Mouse (Mus musculus) midbrain, embryonic 15.5 days (tissue): Measurements from ENCODE around the gene Llgl2. TPM values are rescaled to one million over a fixed set of nuclear protein-coding genes. Genes with fewer than 3 reads are reported as not detected.

ENCODE experiments used
- ATAC-seq: fragments of 200-750 bp; cut with Nextera tagmentation; replicated peaks from 2 replicates; pipeline ENCODE4 v1.8.0; 2017; ENCODE audit warnings: moderate TSS enrichment
- H3K27ac ChIP-seq: fragments of 300-500 bp; sonication (generic); 2 replicates; pipeline ENCODE4 v1.5.1; 2015; ENCODE audit warnings: mild to moderate bottlenecking, inconsistent platforms
- H3K27me3 ChIP-seq: fragments of 300-500 bp; sonication (generic); replicated peaks from 2 replicates; pipeline ENCODE4 v1.6.1; 2015; ENCODE audit warnings: inconsistent platforms
- H3K36me3 ChIP-seq: fragments of 300-500 bp; sonication (generic); replicated peaks from 2 replicates; pipeline ENCODE4 v1.6.1; 2015; ENCODE audit warnings: inconsistent platforms
- H3K4me1 ChIP-seq: fragments of 300-500 bp; sonication (generic); 2 replicates; pipeline ENCODE4 v1.6.1; 2015; ENCODE audit warnings: inconsistent platforms
- H3K4me2 ChIP-seq: fragments of 300-500 bp; sonication (generic); 2 replicates; pipeline ENCODE4 v1.6.1; 2015; ENCODE audit warnings: inconsistent platforms, mild to moderate bottlenecking, moderate library complexity
- H3K4me3 ChIP-seq: fragments of 300-500 bp; sonication (generic); 2 replicates; pipeline ENCODE4 v1.5.1; 2015; ENCODE audit warnings: mild to moderate bottlenecking, inconsistent platforms
- H3K9ac ChIP-seq: fragments of 300-500 bp; sonication (generic); 2 replicates; pipeline ENCODE4 v1.6.1; 2015; ENCODE audit warnings: mild to moderate bottlenecking, inconsistent platforms
- H3K9me3 ChIP-seq: fragments of 300-500 bp; sonication (generic); 2 replicates; pipeline ENCODE4 v1.6.1; 2016; ENCODE audit warnings: inconsistent platforms
- WGBS: fragments of 180-500 bp; shearing (Covaris S2); methylation state at CpG from one replicate; pipeline ENCODE4 v1.1.7; 2015; ENCODE audit warnings: mixed read lengths; 5-methylcytosine and 5-hydroxymethylcytosine counted together
- polyA plus RNA-seq: library from polyadenylated mRNA; unstranded; fragments of >200 nt; fragmentation: Nextera tagmentation; extraction: Ambion mirVana; gene quantifications from 2 replicates; pipeline ENCODE4 v1.2.1, GENCODE M21; 2015

Llgl2 gene
- polyA plus RNA-seq, 1 experiment from 2014 or later: 1.0 TPM

DNA sequence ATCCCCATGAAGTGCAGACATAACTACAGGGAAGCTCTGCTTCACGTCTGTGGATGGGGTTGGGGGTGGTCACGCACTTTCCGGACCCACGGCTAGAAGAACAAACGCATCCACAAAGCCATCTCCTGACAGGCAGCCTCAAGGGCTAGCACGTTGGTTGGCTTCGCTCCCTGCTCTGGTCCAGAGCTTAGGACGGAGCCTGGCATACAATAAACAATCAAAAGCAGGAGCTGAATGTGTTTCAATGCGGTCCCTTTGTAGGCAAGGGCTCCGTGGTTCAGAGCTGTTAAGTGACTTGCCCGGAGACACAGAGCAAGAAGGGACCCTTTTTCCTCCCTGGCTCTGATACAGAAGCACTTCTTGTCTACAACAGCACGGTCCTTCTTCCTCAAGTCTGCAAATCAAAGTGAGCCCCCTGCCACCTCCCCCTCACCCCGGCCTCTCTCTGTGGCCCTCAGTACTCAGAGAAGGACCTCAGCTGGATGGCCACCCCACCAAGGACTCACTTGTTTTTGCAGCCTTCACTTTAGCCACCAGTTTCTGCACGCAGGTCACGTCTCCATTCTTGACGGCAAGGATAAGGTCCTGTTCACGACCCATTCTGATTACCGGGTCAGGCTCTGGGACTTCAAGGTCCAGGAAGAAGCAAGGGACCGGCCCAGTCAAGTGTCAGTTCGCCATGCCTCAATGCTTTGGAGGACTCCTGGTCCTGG, 12.3 kb upstream of the Llgl2 start:
- Histone ChIP-seq H3K27ac (0 out of 2 replicates have a peak overlapping the region, but pooled peaks have one; percentile 14), H3K4me1 (peaks cover 65% of the 10 kb centered on the region), H3K4me3 (peak overlapping the region; percentile 93), H3K9ac (no peak overlapping the region; the same call in 1 of the 2 replicates), H3K36me3 (no peaks in the 10 kb centered on the region), H3K9me3 (no peaks in the 10 kb centered on the region), H3K4me2 (peak overlapping the region; percentile 94), H3K27me3 (no peaks in the 10 kb centered on the region)
- no peak for ATAC-seq
- 80% methylated on average over 20 of the region's 20 CpGs for WGBS

- no peaks in the 10 kb centered on the region for H3K9me3 ChIP-seq
- no peak overlapping the region for H3K9ac ChIP-seq
- no peak for ATAC-seq
- H3K4me3 ChIP-seq: peak overlapping the region; percentile 93
- H3K27me3 ChIP-seq: no peaks in the 10 kb centered on the region
- peaks cover 65% of the 10 kb centered on the region for H3K4me1 ChIP-seq
- 37% methylated on average over 7 of the region's 7 CpGs for WGBS
- H3K36me3 ChIP-seq: no peaks in the 10 kb centered on the region
- H3K27ac ChIP-seq: 0 out of 2 replicates have a peak overlapping the region, but pooled peaks have one; percentile 14
- H3K4me2 ChIP-seq: peak overlapping the region; percentile 94
Observed at GRCm38 (mm10) chr11:115812095-115812494, 11.8 kb upstream of the Llgl2 start.

GRCm38 (mm10) chr11:115812533-115813420, 11.1 kb upstream of the Llgl2 start:
- H3K4me1 ChIP-seq: peaks cover 60% of the 10 kb centered on the region
- 6% methylated on average over 24 of the region's 28 CpGs for WGBS
- 0 out of 2 replicates have a peak, but pooled peaks have one; percentile 9 for ATAC-seq

GRCm38 (mm10) chr11:115813507-115814296, 10.1 kb upstream of the Llgl2 start, which contains the start of gene Caskin2:
Caskin2 (minus strand) TSS chr11:115813639.
- 0 out of 2 replicates have a peak, but pooled peaks cover 5% of the 10 kb centered on the region for H3K36me3 ChIP-seq
- no peaks in the 10 kb centered on the region for H3K9me3 ChIP-seq
- ATAC-seq: peak; percentile 88
- no peaks in the 10 kb centered on the region for H3K27me3 ChIP-seq
- peak within 1 kb of the TSS; percentile 93 for H3K4me3 ChIP-seq
- peak within 1 kb of the TSS; percentile 93 for H3K9ac ChIP-seq
- peak within 1 kb of the TSS; percentile 94 for H3K4me2 ChIP-seq
- peak within 1 kb of the TSS; percentile 78 for H3K27ac ChIP-seq
- peaks cover 51% of the 10 kb centered on the region for H3K4me1 ChIP-seq
- under 1% methylated on average over 43 of the region's 44 CpGs for WGBS

More at GRCm38 (mm10) chr11:115812533-115813420, 11.1 kb upstream of the Llgl2 start:
- Histone ChIP-seq H3K4me3 (peak overlapping the region; percentile 93), H3K27me3 (no peaks in the 10 kb centered on the region), H3K4me2 (peak overlapping the region; percentile 94), H3K9ac (peak overlapping the region; percentile 60), H3K9me3 (no peaks in the 10 kb centered on the region), H3K27ac (peak overlapping the region; percentile 78; the same call in 1 of the 2 replicates), H3K36me3 (no peaks in the 10 kb centered on the region)

- Histone ChIP-seq H3K36me3 (peaks cover 9% of the 10 kb centered on the region; the same call in 1 of the 2 replicates), H3K27ac (peak within 1 kb of the TSS; percentile 78), H3K4me1 (peaks cover 41% of the 10 kb centered on the region), H3K4me3 (peak within 1 kb of the TSS; percentile 93), H3K4me2 (peak within 1 kb of the TSS; percentile 94), H3K27me3 (no peaks in the 10 kb centered on the region), H3K9ac (peak within 1 kb of the TSS; percentile 93), H3K9me3 (no peaks in the 10 kb centered on the region)
- ATAC-seq: peak; percentile 79
- WGBS: under 1% methylated on average over 84 of the region's 84 CpGs
Observed at GRCm38 (mm10) chr11:115814605-115815450, 9.0 kb upstream of the Llgl2 start, which contains the start of gene Tsen54. Tsen54 (plus strand) TSS chr11:115814724.

DNA sequence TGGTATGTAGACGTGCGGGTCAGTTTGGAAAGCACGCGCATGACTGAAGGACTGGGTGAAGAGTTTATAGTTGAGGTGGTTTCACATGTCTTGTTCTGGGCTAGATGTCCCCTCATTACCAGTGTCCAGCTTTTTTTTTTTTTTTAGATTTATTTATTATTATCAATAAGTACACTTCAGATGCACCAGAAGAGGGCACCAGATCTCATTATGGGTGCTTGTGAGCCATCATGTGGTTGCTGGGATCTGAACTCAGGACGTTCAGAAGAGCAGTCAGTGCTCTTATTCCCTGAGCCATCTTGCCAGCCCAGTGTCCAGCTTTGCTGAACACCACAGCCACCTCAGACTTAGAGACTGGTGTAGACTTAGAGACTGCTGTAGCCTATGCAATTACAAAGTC, 6.5 kb upstream of the Llgl2 start:
- Histone ChIP-seq H3K36me3 (peaks cover 34% of the 10 kb centered on the region; the same call in 1 of the 2 replicates), H3K9ac (no peak overlapping the region), H3K27me3 (peaks cover under 1% of the 10 kb centered on the region; the same call in 1 of the 2 replicates), H3K4me1 (peaks cover 25% of the 10 kb centered on the region), H3K9me3 (no peaks in the 10 kb centered on the region), H3K4me2 (no peak overlapping the region), H3K4me3 (no peak overlapping the region), H3K27ac (no peak overlapping the region)
- ATAC-seq: no peak
- 87% methylated on average over 5 of the region's 5 CpGs for WGBS

DNA sequence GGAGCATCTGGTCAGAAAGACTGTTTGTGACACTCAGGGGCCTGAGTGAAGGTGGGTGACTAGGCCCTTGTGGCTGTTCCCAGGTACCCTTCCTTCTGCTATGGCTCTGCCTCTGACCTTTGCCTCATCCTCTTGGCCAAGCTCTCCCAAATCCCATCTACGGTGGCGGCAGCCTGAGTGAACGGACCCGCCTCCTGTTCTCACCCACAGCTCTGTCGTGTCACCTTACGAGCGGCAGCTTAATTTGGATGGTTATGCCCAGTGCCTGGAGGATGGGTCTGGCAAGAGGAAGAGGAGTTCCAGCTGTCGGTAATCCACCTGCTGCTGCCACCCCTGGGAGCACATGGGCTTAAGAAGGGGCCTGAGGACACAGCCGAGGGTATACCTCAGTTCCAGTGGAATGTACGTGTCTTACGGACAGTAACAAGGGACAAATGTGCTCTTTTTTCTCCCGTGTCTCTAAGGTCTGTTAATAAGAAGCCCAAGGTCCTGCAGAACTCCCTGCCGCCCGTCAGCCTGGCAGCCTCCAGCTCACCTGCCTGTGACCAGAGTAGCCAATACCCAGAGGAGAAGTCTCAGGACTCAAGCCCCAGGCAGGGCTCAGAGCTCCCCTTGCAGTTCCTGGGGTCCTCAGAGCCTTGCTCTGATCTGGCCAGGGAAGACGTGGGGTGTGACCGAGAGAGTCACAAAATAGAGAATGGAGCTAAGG, 3.8 kb upstream of the Llgl2 start:
- Histone ChIP-seq H3K9ac (no peak overlapping the region), H3K27me3 (peaks cover 26% of the 10 kb centered on the region), H3K4me3 (no peak overlapping the region), H3K36me3 (peaks cover 36% of the 10 kb centered on the region; the same call in 1 of the 2 replicates), H3K9me3 (no peaks in the 10 kb centered on the region), H3K27ac (no peak overlapping the region), H3K4me1 (peaks cover 26% of the 10 kb centered on the region), H3K4me2 (no peak overlapping the region)
- no peak for ATAC-seq
- 88% methylated on average over 16 of the region's 16 CpGs for WGBS

- whole genome bisulfite sequencing: 82% methylated on average over 4 of the region's 4 CpGs
- H3K4me1 ChIP-seq: peaks cover 17% of the 10 kb centered on the region
- H3K27me3 ChIP-seq: peaks cover 35% of the 10 kb centered on the region
- H3K4me2 ChIP-seq: no peak overlapping the region
- no peaks in the 10 kb centered on the region for H3K9me3 ChIP-seq
- no peak overlapping the region for H3K9ac ChIP-seq
- no peak for ATAC-seq
- H3K27ac ChIP-seq: no peak overlapping the region
- peaks cover 36% of the 10 kb centered on the region; the same call in 1 of the 2 replicates for H3K36me3 ChIP-seq
- no peak overlapping the region for H3K4me3 ChIP-seq
Observed at GRCm38 (mm10) chr11:115821001-115821400, 2.8 kb upstream of the Llgl2 start.

- peaks cover 57% of the 10 kb centered on the region for H3K27me3 ChIP-seq
- no peak overlapping the region for H3K27ac ChIP-seq
- no peaks in the 10 kb centered on the region for H3K9me3 ChIP-seq
- no peak overlapping the region for H3K9ac ChIP-seq
- peak overlapping the region; percentile 98; the same call in 1 of the 2 replicates for H3K4me2 ChIP-seq
- peaks cover 14% of the 10 kb centered on the region for H3K4me1 ChIP-seq
- WGBS: 18% methylated on average over 11 of the region's 11 CpGs
- peak overlapping the region; percentile 61 for H3K4me3 ChIP-seq
- peaks cover 27% of the 10 kb centered on the region; the same call in 1 of the 2 replicates for H3K36me3 ChIP-seq
- no peak for ATAC-seq
Observed at GRCm38 (mm10) chr11:115824813-115825212, 964 bp downstream of the Llgl2 start.

DNA sequence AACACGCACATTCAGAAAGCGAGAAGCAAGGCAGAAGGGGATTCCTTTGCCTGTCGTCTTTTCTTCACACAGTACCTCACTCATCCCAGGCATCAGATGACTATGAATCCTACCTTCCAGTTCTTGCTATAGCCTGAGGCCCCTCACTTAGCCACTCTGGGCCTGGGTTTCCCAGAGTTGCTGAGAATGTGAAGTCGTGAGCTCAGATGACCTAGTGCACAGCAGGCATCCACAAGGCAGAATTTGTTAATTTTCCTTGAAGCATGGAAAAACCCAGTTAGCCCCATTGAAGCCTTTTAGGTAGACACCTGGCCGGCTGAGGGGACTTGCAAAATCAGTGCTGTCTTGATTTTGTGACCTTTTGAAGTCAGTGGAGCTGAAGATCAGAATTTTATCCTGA, 2.6 kb downstream of the Llgl2 start:
- H3K36me3 ChIP-seq: peaks cover 11% of the 10 kb centered on the region; the same call in 1 of the 2 replicates
- peaks cover 14% of the 10 kb centered on the region for H3K4me1 ChIP-seq
- H3K9ac ChIP-seq: no peak overlapping the region
- 49% methylated on average over 5 of the region's 5 CpGs for WGBS
- H3K4me2 ChIP-seq: no peak overlapping the region
- H3K9me3 ChIP-seq: no peaks in the 10 kb centered on the region
- no peak overlapping the region for H3K27ac ChIP-seq
- no peak overlapping the region for H3K4me3 ChIP-seq
- peaks cover 64% of the 10 kb centered on the region for H3K27me3 ChIP-seq
- ATAC-seq: no peak
